Mouse (Mus musculus) brain, adult 2 months (tissue): ENCODE measurements at regions not wholly inside any gene's neighbourhood (a gene's known extent, or its start where the extent isn't known, plus 50 kb on each side); places are given as distances from the start of the nearest gene placed in this dataset.

Source experiments
- DNase-seq: peaks from one replicate; pipeline ENCODE4 v3.0.0; 2011; ENCODE audit warnings: low read depth, low spot score

DNA sequence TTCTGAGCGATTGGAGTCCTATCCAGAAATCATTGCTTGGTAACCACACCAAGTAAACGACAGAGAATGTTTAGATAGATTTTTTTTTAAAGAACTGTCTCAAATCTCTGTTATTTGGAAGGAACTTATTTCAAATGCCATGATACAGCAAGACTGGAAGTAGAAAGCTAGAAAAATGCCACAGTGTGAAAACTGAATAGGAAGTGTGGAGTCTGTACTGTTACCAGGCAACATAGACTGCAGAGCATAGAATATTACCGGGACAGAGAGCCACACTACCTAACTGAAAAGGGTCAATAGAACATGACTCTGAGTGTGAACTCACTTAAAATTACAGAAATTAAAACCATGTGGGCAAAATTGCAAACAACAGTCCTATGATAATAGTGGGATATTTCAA lies 52.4 kb upstream of the Adcy1 start:
- DNase-seq, result peak; percentile 54

DNA sequence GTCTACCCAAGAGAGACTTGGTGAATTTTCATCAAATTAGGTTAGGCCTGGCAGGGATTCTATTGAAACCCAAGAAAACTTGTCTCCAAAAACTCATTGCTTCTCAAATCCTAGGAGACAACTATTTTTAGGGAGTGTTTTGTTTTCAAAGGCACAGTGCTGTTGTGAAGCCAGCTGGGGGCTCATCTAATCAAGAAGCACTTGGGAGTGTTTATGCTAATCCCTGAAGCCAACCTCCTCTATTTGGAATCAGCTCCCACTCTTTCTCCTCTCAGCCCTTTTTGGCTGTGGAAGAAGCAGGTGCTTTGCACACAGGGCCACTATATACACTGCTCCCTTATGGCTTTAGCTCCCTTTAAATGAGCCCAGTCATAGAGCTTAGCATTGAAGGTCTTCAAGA lies 64.0 kb upstream of the Adcy1 start:
- peak; percentile 68 for DNase-seq

DNA sequence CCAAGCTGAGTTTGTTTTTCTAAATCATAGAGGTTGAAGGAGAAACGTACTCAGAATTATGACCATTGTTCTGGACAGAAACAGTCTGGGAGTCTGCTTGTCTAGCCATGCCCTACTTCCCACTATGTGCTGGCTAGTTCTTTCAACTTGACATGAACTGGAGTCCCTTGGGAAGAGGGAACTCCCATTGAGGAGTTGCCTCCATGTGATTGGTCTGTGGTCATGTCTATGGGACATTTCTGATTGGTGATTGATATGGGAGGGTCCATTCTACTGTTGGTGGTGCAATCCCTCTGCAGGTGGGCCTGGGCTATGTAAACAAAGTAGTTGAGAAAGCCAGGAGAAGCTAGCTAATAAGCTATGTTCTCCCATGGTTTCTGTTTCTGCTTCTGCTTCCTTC lies 64.5 kb upstream of the Adcy1 start:
- DNase-seq, result no peak

DNA sequence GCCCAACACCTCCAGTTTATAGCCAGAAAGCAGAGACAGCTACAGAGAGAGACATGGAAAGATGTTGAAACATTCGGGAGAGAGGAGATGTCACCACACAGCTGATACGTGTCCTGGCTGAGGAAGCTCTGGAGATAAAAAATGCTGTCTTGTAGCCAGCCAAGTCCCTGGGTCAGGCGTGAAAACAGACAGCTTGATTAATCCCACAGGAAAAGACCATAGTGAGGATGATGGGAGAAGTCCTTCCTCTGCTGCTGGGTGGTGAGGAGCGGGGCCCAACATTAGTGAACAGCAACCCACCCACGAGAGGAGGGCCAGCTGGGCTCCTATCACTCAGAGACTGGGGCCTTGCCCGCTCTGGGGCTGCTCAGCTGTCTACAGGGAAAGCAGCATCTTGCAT lies 65.8 kb upstream of the Adcy1 start:
- no peak for DNase-seq

GRCm38 (mm10) chr11:6993731-6994130 lies 69.6 kb upstream of the Adcy1 start:
- peak; percentile 29 for DNase-seq

DNA sequence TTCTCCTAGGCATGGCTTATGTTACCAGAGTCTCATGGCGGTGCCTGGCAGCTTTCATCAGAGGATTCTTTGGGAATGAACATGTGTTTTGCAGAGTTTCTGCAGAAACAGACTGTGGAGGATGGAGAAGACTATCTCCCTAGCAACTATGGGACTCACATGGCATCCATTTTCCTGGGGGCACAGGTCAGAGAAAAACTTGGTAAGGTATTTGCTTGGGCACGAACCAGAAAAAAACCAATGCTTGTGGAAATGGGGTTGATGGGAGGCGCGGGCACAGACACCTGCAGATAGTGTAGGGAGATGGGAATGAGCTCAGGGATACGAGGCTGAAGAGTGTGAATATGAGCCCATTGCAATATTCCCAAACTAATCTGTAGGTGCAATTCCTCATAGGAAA lies 71.7 kb upstream of the Adcy1 start:
- no peak for DNase-seq

DNA sequence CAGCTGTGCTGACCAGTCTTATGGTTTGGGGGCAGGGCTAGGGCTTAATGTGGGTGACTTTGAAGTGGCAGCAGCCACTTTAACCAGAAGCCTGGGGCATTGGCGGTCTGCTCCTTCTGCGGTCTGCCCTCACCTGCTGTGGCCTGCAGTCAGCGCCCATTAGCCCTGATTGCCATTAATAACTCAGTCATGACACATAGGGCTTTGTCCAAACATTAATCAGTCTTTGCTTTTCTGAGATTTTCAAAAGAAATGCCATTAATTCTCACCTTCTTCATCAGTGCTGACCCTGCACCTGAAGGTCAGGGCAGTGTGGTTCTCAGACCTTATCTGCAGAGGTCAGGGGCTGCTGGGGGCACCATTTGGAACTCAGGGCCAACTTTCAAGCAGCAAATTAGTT lies 72.6 kb upstream of the Adcy1 start:
- DNase-seq, result no peak

DNA sequence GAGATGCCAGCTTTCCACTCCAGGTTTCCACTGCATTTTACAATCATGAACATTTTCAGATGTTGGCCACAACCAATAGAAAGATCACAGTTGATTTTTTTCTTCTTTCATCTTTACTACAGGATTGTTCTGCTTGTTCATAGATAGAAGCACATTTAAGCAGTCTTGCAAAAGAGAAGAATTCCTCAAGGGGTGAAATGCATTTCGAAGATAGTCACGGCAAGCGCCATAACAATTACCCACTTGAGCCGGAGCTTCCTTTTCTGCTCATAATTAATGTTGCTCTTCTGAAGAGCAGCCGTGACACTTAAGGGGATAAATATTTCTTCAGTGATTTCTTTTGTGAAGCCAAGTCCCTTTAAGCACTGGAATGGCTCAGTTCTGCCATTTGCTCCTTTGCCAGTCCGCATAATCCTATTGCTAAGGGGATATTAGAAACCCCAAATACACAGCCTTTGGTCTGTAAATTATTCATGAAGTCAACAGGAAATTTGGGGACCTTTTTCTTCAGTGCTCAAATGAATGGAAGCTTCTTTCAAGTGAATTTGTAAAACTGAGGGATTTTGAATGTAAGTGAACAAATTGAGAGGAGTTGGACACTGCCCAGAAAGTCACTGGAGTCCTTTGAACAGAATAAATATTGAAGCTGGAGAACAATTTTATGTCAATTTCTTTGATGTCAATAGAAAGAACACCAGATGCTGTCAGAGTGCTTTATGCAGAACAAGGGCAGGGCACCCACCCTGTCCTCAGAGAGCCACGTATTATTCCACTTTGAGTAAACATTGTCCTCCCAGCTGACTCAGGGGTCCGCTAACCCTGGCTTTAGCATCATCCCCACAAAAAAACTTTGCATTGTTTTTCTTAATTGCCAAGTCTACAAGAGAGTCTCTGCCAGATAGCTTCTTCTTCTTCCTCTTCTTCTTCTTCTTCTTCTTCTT lies 74.1 kb upstream of the Adcy1 start:
- DNase-seq, result no peak

DNA sequence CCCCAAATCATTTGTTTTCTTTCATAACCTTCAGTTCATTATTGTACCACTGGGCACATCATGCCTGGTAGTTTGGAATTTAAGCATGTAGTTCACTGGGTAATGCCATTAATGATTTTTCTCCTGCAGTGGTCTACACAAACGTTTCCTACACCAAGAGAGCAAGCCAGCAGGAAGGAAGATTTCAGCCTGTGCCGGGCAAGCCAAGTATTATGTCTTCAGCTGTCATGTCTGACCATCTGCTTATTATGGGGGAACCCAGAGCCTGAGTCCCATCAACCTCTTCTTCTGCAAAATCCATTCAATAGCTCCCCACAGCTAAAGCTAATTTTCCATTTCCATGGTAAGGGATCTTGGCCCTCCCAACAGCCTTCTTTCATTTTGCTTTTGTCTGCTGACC lies 75.3 kb upstream of the Adcy1 start:
- peak; percentile 61 for DNase-seq

DNA sequence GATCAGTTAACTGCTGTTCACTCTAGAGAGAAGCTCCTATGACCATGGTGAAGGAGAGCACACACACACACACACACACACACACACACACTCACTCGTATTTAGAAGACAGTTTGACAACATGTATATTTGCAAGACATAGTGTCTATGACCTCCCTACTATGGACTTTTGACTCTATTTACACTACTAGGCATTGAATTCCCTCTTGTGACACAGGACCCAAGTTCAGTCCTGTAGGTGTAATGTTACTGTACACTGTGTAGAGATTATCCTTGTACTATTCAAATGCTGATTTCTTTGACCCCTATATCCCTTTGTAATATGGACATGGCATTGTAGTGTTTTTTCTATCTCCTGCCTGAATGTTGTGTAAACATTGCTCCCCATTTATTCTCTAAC lies 76.2 kb upstream of the Adcy1 start:
- DNase-seq, result no peak

DNA sequence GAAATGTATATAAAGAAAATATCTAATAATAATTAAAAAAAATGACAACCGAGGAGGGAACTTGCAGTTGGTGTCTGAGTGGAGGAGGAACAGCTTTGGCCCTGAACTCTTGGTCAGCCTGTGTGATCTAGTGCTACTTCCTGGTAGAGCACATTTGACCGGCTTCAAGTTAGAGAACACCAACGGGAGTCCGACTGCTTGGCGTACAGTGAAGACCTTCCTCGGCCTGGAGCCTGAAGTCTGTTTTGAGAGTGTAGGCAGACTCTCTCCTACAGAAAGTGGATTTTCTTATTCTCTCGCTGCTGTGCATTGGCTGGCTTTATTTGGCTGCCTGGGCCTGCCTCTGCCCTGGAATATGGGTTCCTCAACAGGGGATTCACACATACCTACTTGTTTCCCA lies 81.2 kb upstream of the Adcy1 start:
- no peak for DNase-seq

- DNase-seq, result no peak
Observed at GRCm38 (mm10) chr11:6979656-6980055, 83.6 kb upstream of the Adcy1 start.

DNA sequence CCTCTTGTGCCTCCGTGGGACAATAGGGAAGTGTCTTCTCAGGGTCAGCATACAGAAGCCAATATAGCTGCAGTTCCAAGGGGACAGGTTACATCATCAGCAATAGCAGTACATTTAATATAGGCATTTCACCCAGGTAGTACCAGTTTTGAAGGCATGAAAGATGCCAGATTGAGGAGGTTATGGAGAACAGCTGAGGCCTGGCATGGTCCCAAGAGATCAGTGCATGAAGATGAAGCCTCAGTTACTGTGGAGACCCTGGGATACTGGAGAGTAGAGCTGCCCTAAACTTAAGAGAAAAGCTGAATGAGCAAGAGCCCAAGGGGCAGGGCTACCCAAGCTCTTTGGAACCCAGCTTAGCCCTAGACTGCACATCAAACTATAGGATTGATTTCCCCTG lies 94.1 kb upstream of the Adcy1 start:
- peak; percentile 48 for DNase-seq

GRCm38 (mm10) chr11:6966968-6967367 lies 96.3 kb upstream of the Adcy1 start:
- DNase-seq, result peak; percentile 99

- DNase-seq, result peak; percentile 76
Observed at GRCm38 (mm10) chr11:6964524-6964923, 98.8 kb upstream of the Adcy1 start.

- no peak for DNase-seq
Observed at GRCm38 (mm10) chr11:6963600-6963999, 99.7 kb upstream of the Adcy1 start.

- DNase-seq, result peak; percentile 97
Observed at GRCm38 (mm10) chr11:6962786-6963575, 100.3 kb upstream of the Adcy1 start.

GRCm38 (mm10) chr11:6962322-6962721 lies 101.0 kb upstream of the Adcy1 start:
- no peak for DNase-seq

- peak; percentile 99 for DNase-seq
Observed at GRCm38 (mm10) chr11:6952787-6953186, 110.5 kb upstream of the Adcy1 start.

DNA sequence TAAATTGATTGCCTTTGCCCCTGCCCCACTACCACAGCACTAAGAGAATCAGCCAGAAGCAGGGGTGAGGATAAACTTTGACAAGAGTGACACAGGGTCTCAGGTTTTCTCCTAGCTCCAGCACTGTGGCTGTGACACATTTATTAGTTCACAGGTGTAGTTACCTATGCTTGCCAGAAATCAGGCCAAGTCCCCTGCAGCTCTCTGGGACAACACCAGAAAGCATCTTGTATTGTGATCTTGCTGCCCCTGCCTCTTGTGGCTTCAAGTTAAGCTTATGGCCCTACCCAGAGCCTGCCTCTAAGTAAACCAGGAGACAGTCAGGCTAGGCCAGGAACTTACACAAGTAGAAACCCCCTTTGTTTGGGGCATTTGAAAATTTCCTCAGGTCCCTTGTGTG lies 111.9 kb upstream of the Adcy1 start:
- DNase-seq, result peak; percentile 82

- DNase-seq, result peak; percentile 15
Observed at GRCm38 (mm10) chr11:6949051-6949450, 111.6 kb upstream of the Gm11983 start.

- peak; percentile 56 for DNase-seq
Observed at GRCm38 (mm10) chr11:6934157-6934556, 96.7 kb upstream of the Gm11983 start.

GRCm38 (mm10) chr11:6926036-6926435 lies 88.6 kb upstream of the Gm11983 start:
- DNase-seq, result no peak
